Mouse (Mus musculus): ENCODE measurements around the gene Ccser1. TPM values are rescaled to one million over a fixed set of nuclear protein-coding genes. Genes with fewer than 3 reads are reported as not detected.
A peak's percentile ranks its signal among the peaks of the same experiment; 100 is the strongest.

Gene Ccser1
- polyA plus RNA-seq, 1 experiment from 2014 or later = 6.9 TPM

DNA sequence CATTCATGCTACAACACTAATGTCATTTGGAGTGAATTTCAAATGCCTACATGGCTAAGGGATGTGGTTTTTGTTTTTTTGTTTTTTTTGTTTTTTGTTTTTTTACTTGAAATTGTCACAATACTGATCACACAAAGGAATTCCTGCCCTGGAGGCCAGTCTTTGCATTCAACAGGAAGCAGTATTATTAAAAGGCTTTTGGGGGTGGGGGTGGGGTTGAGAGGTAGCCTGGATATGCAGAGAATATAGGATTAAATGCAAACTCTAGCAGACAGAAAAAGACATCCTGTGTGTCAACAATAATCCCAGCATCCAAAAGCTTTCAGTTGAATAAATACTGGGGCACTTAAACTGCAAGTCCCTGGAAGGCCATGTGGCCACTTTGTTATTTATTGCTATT lies 24.4 kb upstream of the Ccser1 start:
- no peak for DNase-seq (ENCODE audit: low spot score)
- no peak overlapping the region for H3K4me2 ChIP-seq (replicated peaks; ENCODE audit: low read depth)
- no peaks in the 10 kb centered on the region for H3K4me1 ChIP-seq (replicated peaks; ENCODE audit: control insufficient read depth, insufficient read depth)
- H3K9me3 ChIP-seq (ENCODE audit: control insufficient read depth, low read length) = no peaks in the 10 kb centered on the region
- ATAC-seq (ENCODE audit: low FRiP score, low TSS enrichment) = no peak
- H3K4me3 ChIP-seq (ENCODE audit: low read depth, low read length) = no peak overlapping the region
- TF ChIP-seq CTCF (IDR thresholded peaks at IDR 0.05; ENCODE audit: low read depth) (no peak), EP300 (optimal IDR thresholded peaks at IDR 0.05) (no peak)
- H3K27me3 ChIP-seq (ENCODE audit: control insufficient read depth, insufficient read depth, low read length) = no peaks in the 10 kb centered on the region
- no peak overlapping the region for H3K27ac ChIP-seq (replicated peaks)
- H3K9ac ChIP-seq (ENCODE audit: low read length) = no peak overlapping the region
- H3K36me3 ChIP-seq (ENCODE audit: control insufficient read depth, insufficient read depth, low read length) = no peaks in the 10 kb centered on the region

- H3K4me2 ChIP-seq (replicated peaks; ENCODE audit: low read depth) = no peak overlapping the region
- no peak for DNase-seq (ENCODE audit: low spot score)
- no peaks in the 10 kb centered on the region for H3K9me3 ChIP-seq (ENCODE audit: control insufficient read depth, low read length)
- H3K27me3 ChIP-seq (ENCODE audit: control insufficient read depth, insufficient read depth, low read length) = no peaks in the 10 kb centered on the region
- no peak overlapping the region for H3K9ac ChIP-seq (ENCODE audit: low read length)
- no peaks in the 10 kb centered on the region for H3K4me1 ChIP-seq (replicated peaks; ENCODE audit: control insufficient read depth, insufficient read depth)
- no peak overlapping the region for H3K27ac ChIP-seq (replicated peaks)
- ATAC-seq (ENCODE audit: low FRiP score, low TSS enrichment) = no peak
- H3K4me3 ChIP-seq (ENCODE audit: low read depth, low read length) = no peak overlapping the region
- no peaks in the 10 kb centered on the region for H3K36me3 ChIP-seq (ENCODE audit: control insufficient read depth, insufficient read depth, low read length)
- TF ChIP-seq CTCF (IDR thresholded peaks at IDR 0.05; ENCODE audit: low read depth) (no peak), EP300 (optimal IDR thresholded peaks at IDR 0.05) (no peak)
Measured at GRCm38 (mm10) chr6:61162117-61162516, 18.0 kb upstream of the Ccser1 start.

DNA sequence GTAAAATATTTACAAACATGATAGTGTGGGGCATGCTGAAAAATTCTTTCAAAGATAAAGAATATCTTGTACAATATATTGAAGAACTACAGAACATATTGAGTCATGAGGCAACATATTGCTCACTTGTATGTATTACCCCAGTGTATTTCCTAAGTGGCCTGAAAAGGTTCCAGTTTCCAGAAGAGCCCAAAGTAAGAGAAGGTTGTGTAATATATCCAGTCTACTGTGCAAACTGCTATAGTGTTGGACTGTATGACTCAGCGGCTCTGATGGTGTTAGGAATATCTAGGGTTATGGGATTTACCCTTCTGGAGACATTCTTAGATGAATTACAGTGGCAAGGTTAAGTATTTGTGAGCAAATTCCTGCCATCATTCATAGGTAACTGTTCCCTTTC lies 13.2 kb upstream of the Ccser1 start:
- no peaks in the 10 kb centered on the region for H3K9me3 ChIP-seq (ENCODE audit: control insufficient read depth, low read length)
- H3K4me2 ChIP-seq (replicated peaks; ENCODE audit: low read depth) = no peak overlapping the region
- H3K36me3 ChIP-seq (ENCODE audit: control insufficient read depth, insufficient read depth, low read length) = no peaks in the 10 kb centered on the region
- H3K27ac ChIP-seq (replicated peaks) = no peak overlapping the region
- no peak for ATAC-seq (ENCODE audit: low FRiP score, low TSS enrichment)
- 83% methylated on average over 1 of the region's 1 CpGs for WGBS
- no peak overlapping the region for H3K9ac ChIP-seq (ENCODE audit: low read length)
- no peak overlapping the region for H3K4me3 ChIP-seq (ENCODE audit: low read depth, low read length)
- no peaks in the 10 kb centered on the region for H3K27me3 ChIP-seq (ENCODE audit: control insufficient read depth, insufficient read depth, low read length)
- TF ChIP-seq EP300 (optimal IDR thresholded peaks at IDR 0.05) = no peak
- TF ChIP-seq CTCF (IDR thresholded peaks at IDR 0.05; ENCODE audit: low read depth) = no peak
- H3K4me1 ChIP-seq (replicated peaks; ENCODE audit: control insufficient read depth, insufficient read depth) = no peaks in the 10 kb centered on the region
- DNase-seq (ENCODE audit: low spot score) = no peak

DNA sequence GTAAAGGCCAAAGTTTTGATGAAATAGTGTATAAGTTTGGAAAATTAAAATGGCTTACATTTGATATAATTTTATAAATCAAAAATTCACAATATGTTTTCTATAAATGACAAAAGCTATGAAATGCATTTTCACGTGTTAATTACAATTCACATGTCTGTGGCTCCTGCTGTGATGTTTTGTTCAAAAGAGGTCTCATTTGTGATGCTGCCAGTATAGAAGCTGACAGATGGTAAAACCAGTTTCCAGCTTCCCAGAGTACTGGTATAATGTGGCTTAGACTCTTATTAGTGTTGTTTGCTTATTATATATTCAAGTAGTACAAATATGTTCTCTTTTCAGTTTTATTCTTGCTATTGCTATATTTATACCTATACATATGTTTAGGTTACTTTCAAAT lies 4.0 kb upstream of the Ccser1 start:
- H3K27ac ChIP-seq (replicated peaks) = no peak overlapping the region
- 81% methylated on average over 1 of the region's 1 CpGs for WGBS
- DNase-seq (ENCODE audit: low spot score) (no peak), ATAC-seq (ENCODE audit: low FRiP score, low TSS enrichment) (no peak)
- no peak overlapping the region for H3K4me2 ChIP-seq (replicated peaks; ENCODE audit: low read depth)
- no peaks in the 10 kb centered on the region for H3K4me1 ChIP-seq (replicated peaks; ENCODE audit: control insufficient read depth, insufficient read depth)
- H3K4me3 ChIP-seq (ENCODE audit: low read depth, low read length) = no peak overlapping the region
- H3K9ac ChIP-seq (ENCODE audit: low read length) = no peak overlapping the region
- TF ChIP-seq CTCF (IDR thresholded peaks at IDR 0.05; ENCODE audit: low read depth) (no peak), EP300 (optimal IDR thresholded peaks at IDR 0.05) (no peak)
- no peaks in the 10 kb centered on the region for H3K9me3 ChIP-seq (ENCODE audit: control insufficient read depth, low read length)
- H3K36me3 ChIP-seq (ENCODE audit: control insufficient read depth, insufficient read depth, low read length) = no peaks in the 10 kb centered on the region
- no peaks in the 10 kb centered on the region for H3K27me3 ChIP-seq (ENCODE audit: control insufficient read depth, insufficient read depth, low read length)

GRCm38 (mm10) chr6:61177476-61177875 lies 2.6 kb upstream of the Ccser1 start:
- no peaks in the 10 kb centered on the region for H3K4me1 ChIP-seq (replicated peaks; ENCODE audit: control insufficient read depth, insufficient read depth)
- no peak for TF ChIP-seq CTCF (IDR thresholded peaks at IDR 0.05; ENCODE audit: low read depth)
- no peak for TF ChIP-seq EP300 (optimal IDR thresholded peaks at IDR 0.05)
- no peaks in the 10 kb centered on the region for H3K27me3 ChIP-seq (ENCODE audit: control insufficient read depth, insufficient read depth, low read length)
- no peaks in the 10 kb centered on the region for H3K9me3 ChIP-seq (ENCODE audit: control insufficient read depth, low read length)
- no peak overlapping the region for H3K4me3 ChIP-seq (ENCODE audit: low read depth, low read length)
- H3K4me2 ChIP-seq (replicated peaks; ENCODE audit: low read depth) = no peak overlapping the region
- H3K36me3 ChIP-seq (ENCODE audit: control insufficient read depth, insufficient read depth, low read length) = no peaks in the 10 kb centered on the region
- DNase-seq (ENCODE audit: low spot score) (no peak), ATAC-seq (ENCODE audit: low FRiP score, low TSS enrichment) (no peak)
- no peak overlapping the region for H3K27ac ChIP-seq (replicated peaks)
- H3K9ac ChIP-seq (ENCODE audit: low read length) = no peak overlapping the region
- WGBS = 82% methylated on average over 7 of the region's 7 CpGs

DNA sequence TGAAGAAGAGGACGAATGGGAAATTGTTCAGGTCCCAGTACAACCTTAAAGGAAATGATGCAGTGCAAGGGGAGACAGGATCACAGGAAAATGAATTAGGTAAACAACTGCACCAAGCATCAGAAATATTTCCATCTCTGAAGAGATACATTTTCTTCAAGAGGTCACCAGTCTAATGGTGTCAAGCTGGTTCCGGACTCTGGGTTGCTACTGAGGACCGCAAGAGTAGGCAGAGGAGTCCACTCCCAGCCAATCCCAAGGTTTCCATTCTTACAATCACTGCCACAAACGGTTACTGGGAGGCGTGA lies 529 bp upstream of the Ccser1 start:
- ATAC-seq (ENCODE audit: low FRiP score, low TSS enrichment) = peak; percentile 61; the same call in 1 of the 2 replicates
- 4% methylated on average over 5 of the region's 5 CpGs for WGBS

More for the DNA sequence above, 529 bp upstream of the Ccser1 start:
- peak overlapping the region; percentile 76 for H3K4me3 ChIP-seq (ENCODE audit: low read depth, low read length)
- no peaks in the 10 kb centered on the region for H3K4me1 ChIP-seq (replicated peaks; ENCODE audit: control insufficient read depth, insufficient read depth)
- H3K9me3 ChIP-seq (ENCODE audit: control insufficient read depth, low read length) = no peaks in the 10 kb centered on the region
- H3K4me2 ChIP-seq (replicated peaks; ENCODE audit: low read depth) = peak overlapping the region; percentile 100
- peak overlapping the region; percentile 74; the same call in 1 of the 2 replicates for H3K9ac ChIP-seq (ENCODE audit: low read length)
- H3K27me3 ChIP-seq (ENCODE audit: control insufficient read depth, insufficient read depth, low read length) = no peaks in the 10 kb centered on the region
- no peak overlapping the region for H3K27ac ChIP-seq (replicated peaks)
- DNase-seq (ENCODE audit: low spot score) = no peak
- no peaks in the 10 kb centered on the region for H3K36me3 ChIP-seq (ENCODE audit: control insufficient read depth, insufficient read depth, low read length)
- TF ChIP-seq CTCF (IDR thresholded peaks at IDR 0.05; ENCODE audit: low read depth) (no peak), EP300 (optimal IDR thresholded peaks at IDR 0.05) (no peak)

Measured in stomach, postnatal 0 days (tissue).